Mouse (Mus musculus) olfactory bulb, adult 2 months (tissue): ENCODE data around the gene Gm10719. TPM values are rescaled to one million over a fixed set of nuclear protein-coding genes. Genes with fewer than 3 reads are reported as not detected.
"Not testable (repeated sequence)": the region's sequence is repeated elsewhere in the genome, so short reads cannot be mapped to it uniquely, and the experiment has no call there.

Experiments used
- H3K27ac ChIP-seq: fragments of 200-500 bp; 2 replicates; pipeline ENCODE4 v1.5.1; 2012; ENCODE audit warnings: low read depth, low read length; ENCODE audit not compliant: insufficient read depth
- H3K4me1 ChIP-seq: fragments of 200-500 bp; 2 replicates; pipeline ENCODE4 v1.6.1; 2012; ENCODE audit warnings: low read length; ENCODE audit not compliant: control insufficient read depth, insufficient read depth
- H3K4me3 ChIP-seq: fragments of 200-500 bp; 2 replicates; pipeline ENCODE4 v1.5.1; 2012; ENCODE audit warnings: mild to moderate bottlenecking, low read depth, low read length, moderate library complexity; ENCODE audit not compliant: insufficient read depth
- WGBS: fragments of 180-500 bp; shearing (Covaris S2); methylation state at CpG from one replicate; pipeline ENCODE4 v1.1.7; 2018; 5-methylcytosine and 5-hydroxymethylcytosine counted together
- polyA plus RNA-seq: library from polyadenylated mRNA; stranded (reverse); fragments of >200 nt; gene quantifications from 2 replicates; pipeline ENCODE4 v1.2.4, GENCODE M21; 2012; ENCODE audit warnings: low replicate concordance; ENCODE audit not compliant: missing spikeins, insufficient read depth, insufficient read length

Gm10719 gene
- polyA plus RNA-seq, 1 experiment, result not detected

GRCm38 (mm10) chr9:3036577-3036976, 19.4 kb downstream of the Gm10719 start, which contains the start of gene Gm10715:
Gene Gm10715, plus strand, starts transcription at chr9:3036877.
- WGBS, result 82% methylated on average over 8 of the region's 8 CpGs
- H3K4me1 ChIP-seq, H3K27ac ChIP-seq, H3K4me3 ChIP-seq: not testable (repeated sequence)

DNA sequence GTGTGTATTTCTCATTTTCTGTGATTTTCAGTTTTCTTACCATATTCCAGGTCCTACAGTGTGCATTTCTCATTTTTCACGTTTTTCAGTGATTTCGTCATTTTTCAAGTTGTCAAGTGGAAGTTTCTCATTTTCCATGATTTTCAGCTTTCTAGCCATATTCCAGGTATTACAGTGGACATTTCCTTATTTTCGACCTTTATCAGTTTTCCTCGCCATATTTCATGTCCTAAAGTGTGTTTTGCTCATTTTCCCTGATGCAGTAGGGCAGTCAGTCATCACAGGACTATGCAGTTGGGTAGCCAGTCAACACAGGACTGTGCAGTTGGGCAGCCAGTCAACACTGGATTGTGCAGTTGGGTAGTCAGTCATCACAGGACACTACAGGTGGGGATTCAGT, 21.0 kb downstream of the Gm10719 start:
- 66% methylated on average over 4 of the region's 4 CpGs for WGBS
- not testable (repeated sequence) for H3K4me1 ChIP-seq, H3K4me3 ChIP-seq, H3K27ac ChIP-seq

Other genes starting within 250 kb of the Gm10719 start
- not detected in 2 replicates for gene Gm10722, start 16.5 kb upstream of the Gm10719 start, polyA plus RNA-seq
- not detected in 2 replicates for gene Gm11168, start 14.1 kb upstream of the Gm10719 start, polyA plus RNA-seq
- gene Gm10721, start 4.3 kb upstream of the Gm10719 start, polyA plus RNA-seq, result not detected in 2 replicates
- gene Gm10720, start 1.8 kb upstream of the Gm10719 start, polyA plus RNA-seq, result not detected in 2 replicates
- gene Gm10718, start 6.1 kb downstream of the Gm10719 start, polyA plus RNA-seq, result not detected in 2 replicates
- gene Gm10717, start 8.0 kb downstream of the Gm10719 start, polyA plus RNA-seq, result not detected in 2 replicates
- gene Gm17535, start 17.2 kb downstream of the Gm10719 start, polyA plus RNA-seq, result not detected in 2 replicates
- gene Gm10715, start 19.5 kb downstream of the Gm10719 start, polyA plus RNA-seq, result not detected in 2 replicates